Mouse (Mus musculus) heart, embryonic 16.5 days (tissue): ENCODE measurements around the gene Trim59. TPM values are rescaled to one million over a fixed set of nuclear protein-coding genes. Genes with fewer than 3 reads are reported as not detected.
A peak's percentile ranks its signal among the peaks of the same experiment; 100 is the strongest.

Source experiments
- ATAC-seq: fragments of 200-750 bp; cut with Nextera tagmentation; replicated peaks from 2 replicates; pipeline ENCODE4 v1.8.0; 2017; ENCODE audit warnings: moderate number of reproducible peaks; ENCODE audit not compliant: insufficient read depth, low FRiP score; ENCODE audit errors: extremely low read depth
- H3K27ac ChIP-seq: fragments of 300-500 bp; sonication (generic); 2 replicates; pipeline ENCODE4 v1.5.1; 2014; ENCODE audit warnings: mild to moderate bottlenecking, low read length, control low read depth, moderate library complexity
- H3K27me3 ChIP-seq: fragments of 300-500 bp; sonication (generic); 2 replicates; pipeline ENCODE4 v1.6.1; 2014; ENCODE audit warnings: low read length, mixed read lengths; ENCODE audit not compliant: control insufficient read depth, insufficient read depth
- H3K36me3 ChIP-seq: fragments of 300-500 bp; sonication (generic); 2 replicates; pipeline ENCODE4 v1.6.1; 2014; ENCODE audit not compliant: control insufficient read depth, insufficient read depth
- H3K4me1 ChIP-seq: fragments of 300-500 bp; sonication (generic); 2 replicates; pipeline ENCODE4 v1.6.1; 2014; ENCODE audit warnings: low read length, mixed read lengths; ENCODE audit not compliant: control insufficient read depth, insufficient read depth
- H3K4me2 ChIP-seq: fragments of 300-500 bp; sonication (generic); 2 replicates; pipeline ENCODE4 v1.6.1; 2014; ENCODE audit warnings: low read depth, mild to moderate bottlenecking, control low read depth, low read length
- H3K4me3 ChIP-seq: fragments of 300-500 bp; sonication (generic); 2 replicates; pipeline ENCODE4 v1.5.1; 2014; ENCODE audit warnings: mild to moderate bottlenecking, control low read depth, low read length
- H3K9ac ChIP-seq: fragments of 300-500 bp; sonication (generic); 2 replicates; pipeline ENCODE4 v1.6.1; 2014; ENCODE audit warnings: low read length, control low read depth
- H3K9me3 ChIP-seq: fragments of 300-500 bp; sonication (generic); replicated peaks from 2 replicates; pipeline ENCODE4 v1.6.1; 2016; ENCODE audit warnings: low read length; ENCODE audit not compliant: control insufficient read depth
- WGBS: fragments of 180-500 bp; shearing (Covaris S2); extraction: QIAGEN DNeasy Blood & Tissue Kit; methylation state at CpG from one replicate; pipeline ENCODE4 v1.1.7; 2014; 5-methylcytosine and 5-hydroxymethylcytosine counted together
- polyA plus RNA-seq: library from polyadenylated mRNA; unstranded; fragments of >200 nt; fragmentation: Nextera tagmentation; extraction: Ambion mirVana; gene quantifications from 2 replicates; pipeline ENCODE4 v1.2.1, GENCODE M21; 2015

Trim59 gene
- polyA plus RNA-seq, 1 experiment from 2014 or later: 69.6 TPM

GRCm38 (mm10) chr3:69046509-69046908 lies 2.0 kb upstream of the Trim59 start:
- Histone ChIP-seq H3K4me3 (no peak overlapping the region), H3K4me2 (no peak overlapping the region), H3K36me3 (no peaks in the 10 kb centered on the region), H3K27ac (no peak overlapping the region), H3K9ac (no peak overlapping the region), H3K4me1 (peaks cover 12% of the 10 kb centered on the region), H3K27me3 (no peaks in the 10 kb centered on the region), H3K9me3 (no peaks in the 10 kb centered on the region)
- WGBS: 47% methylated on average over 4 of the region's 4 CpGs
- no peak for ATAC-seq

- H3K27ac ChIP-seq: no peak overlapping the region
- H3K4me2 ChIP-seq: peak overlapping the region; percentile 76
- H3K9me3 ChIP-seq: no peaks in the 10 kb centered on the region
- WGBS: 25% methylated on average over 13 of the region's 13 CpGs
- no peaks in the 10 kb centered on the region for H3K27me3 ChIP-seq
- H3K4me3 ChIP-seq: peak overlapping the region; percentile 96
- ATAC-seq: no peak
- H3K4me1 ChIP-seq: peaks cover 15% of the 10 kb centered on the region
- H3K9ac ChIP-seq: peak overlapping the region; percentile 80
- no peaks in the 10 kb centered on the region for H3K36me3 ChIP-seq
These were observed 1.2 kb upstream of the Trim59 start for GRCm38 (mm10) chr3:69045750-69046149.

GRCm38 (mm10) chr3:69045400-69045703 lies 797 bp upstream of the Trim59 start:
- peak; percentile 2; the same call in 1 of the 2 replicates for ATAC-seq
- H3K9ac ChIP-seq: peak overlapping the region; percentile 80
- 8% methylated on average over 9 of the region's 9 CpGs for WGBS
- H3K9me3 ChIP-seq: no peaks in the 10 kb centered on the region
- H3K4me1 ChIP-seq: peaks cover 17% of the 10 kb centered on the region
- peak overlapping the region; percentile 76 for H3K4me2 ChIP-seq
- peak overlapping the region; percentile 96 for H3K4me3 ChIP-seq
- H3K27me3 ChIP-seq: no peaks in the 10 kb centered on the region
- H3K36me3 ChIP-seq: peaks cover under 1% of the 10 kb centered on the region
- H3K27ac ChIP-seq: peak overlapping the region; percentile 91

- H3K27me3 ChIP-seq: no peaks in the 10 kb centered on the region
- H3K4me1 ChIP-seq: peaks cover 17% of the 10 kb centered on the region
- peak overlapping the region; percentile 85 for H3K27ac ChIP-seq
- under 1% methylated on average over 40 of the region's 42 CpGs for WGBS
- H3K9me3 ChIP-seq: no peaks in the 10 kb centered on the region
- peak; percentile 43 for ATAC-seq
- H3K9ac ChIP-seq: peak overlapping the region; percentile 91
- H3K4me3 ChIP-seq: peak overlapping the region; percentile 96
- peak overlapping the region; percentile 72 for H3K4me2 ChIP-seq
- peaks cover 7% of the 10 kb centered on the region for H3K36me3 ChIP-seq
These were observed 376 bp downstream of the Trim59 start for GRCm38 (mm10) chr3:69044167-69044591.

- Histone ChIP-seq H3K27me3 (no peaks in the 10 kb centered on the region), H3K9ac (peak overlapping the region; percentile 41; the same call in 1 of the 2 replicates), H3K4me1 (peaks cover 17% of the 10 kb centered on the region), H3K4me2 (peak overlapping the region; percentile 56), H3K4me3 (peak overlapping the region; percentile 29), H3K36me3 (peaks cover 7% of the 10 kb centered on the region), H3K27ac (peak overlapping the region; percentile 48), H3K9me3 (no peaks in the 10 kb centered on the region)
- no peak for ATAC-seq
- 54% methylated on average over 5 of the region's 5 CpGs for WGBS
These were observed 3.3 kb downstream of the Trim59 start for GRCm38 (mm10) chr3:69041298-69041697.

GRCm38 (mm10) chr3:69040105-69040504 lies 4.5 kb downstream of the Trim59 start:
- Histone ChIP-seq H3K9me3 (no peaks in the 10 kb centered on the region), H3K36me3 (peaks cover 10% of the 10 kb centered on the region), H3K4me1 (peaks cover 12% of the 10 kb centered on the region; the same call in 1 of the 2 replicates), H3K27me3 (no peaks in the 10 kb centered on the region), H3K9ac (no peak overlapping the region), H3K27ac (peak overlapping the region; percentile 29; the same call in 1 of the 2 replicates), H3K4me3 (no peak overlapping the region), H3K4me2 (peak overlapping the region; percentile 4; the same call in 1 of the 2 replicates)
- ATAC-seq: no peak
- 89% methylated on average over 2 of the region's 2 CpGs for WGBS

- H3K4me3 ChIP-seq: no peak overlapping the region
- H3K4me2 ChIP-seq: no peak overlapping the region
- ATAC-seq: no peak
- no peaks in the 10 kb centered on the region for H3K4me1 ChIP-seq
- no peaks in the 10 kb centered on the region for H3K9me3 ChIP-seq
- H3K36me3 ChIP-seq: peaks cover 52% of the 10 kb centered on the region
- no peak overlapping the region for H3K9ac ChIP-seq
- H3K27ac ChIP-seq: no peak overlapping the region
- WGBS: 79% methylated on average over 1 of the region's 1 CpGs
- no peaks in the 10 kb centered on the region for H3K27me3 ChIP-seq
These were observed 18.3 kb downstream of the Trim59 start for GRCm38 (mm10) chr3:69026133-69026783.

- Histone ChIP-seq H3K4me2 (no peak overlapping the region), H3K36me3 (peaks cover 44% of the 10 kb centered on the region), H3K4me3 (no peak overlapping the region), H3K4me1 (no peaks in the 10 kb centered on the region), H3K9ac (no peak overlapping the region), H3K27ac (no peak overlapping the region), H3K27me3 (no peaks in the 10 kb centered on the region), H3K9me3 (no peaks in the 10 kb centered on the region)
- ATAC-seq: no peak
These were observed 23.8 kb downstream of the Trim59 start for GRCm38 (mm10) chr3:69020764-69021163.

GRCm38 (mm10) chr3:69020285-69020684 lies 24.3 kb downstream of the Trim59 start:
- 86% methylated on average over 2 of the region's 2 CpGs for WGBS
- Histone ChIP-seq H3K4me2 (no peak overlapping the region), H3K9ac (no peak overlapping the region), H3K27me3 (no peaks in the 10 kb centered on the region), H3K9me3 (no peaks in the 10 kb centered on the region), H3K36me3 (peaks cover 40% of the 10 kb centered on the region), H3K4me1 (no peaks in the 10 kb centered on the region), H3K27ac (no peak overlapping the region), H3K4me3 (no peak overlapping the region)
- no peak for ATAC-seq
